In genomic region chr2:167375135-167375534, GRCm38 (mm10) we compare ENCODE assay signal across 13 mouse cellular contexts. TPM values are rescaled to one million over a fixed set of nuclear protein-coding genes. Genes with fewer than 3 reads are reported as not detected.
A peak's percentile ranks its signal among the peaks of the same experiment; 100 is the strongest.
DNase-seq lines count a peak whose midpoint lies in the region; ATAC-seq lines count a peak whose summit lies in the region.
"Had no signal": no experiment of that assay in that cellular context is flagged by ENCODE, and none has a peak within 500 bp of the region (broad histone marks: within the 10 kb centered on the region; RNA-seq: fewer than 3 reads in every experiment).

No protein-coding gene starts in this region.

- no peak overlapping the region for H3K4me3 ChIP-seq in midbrain, embryonic 14.5 days (replicated peaks; ENCODE audit: low read depth, low read length)
- H3K4me3 ChIP-seq: forebrain, embryonic 12.5 days; lung, embryonic 15.5 days had no signal

- peak; percentile 81 for ATAC-seq in megakaryocyte, adult 5-6 weeks (ENCODE audit: poor library complexity, severe bottlenecking)
- no peak for ATAC-seq in midbrain, embryonic 14.5 days (ENCODE audit: low FRiP score, low TSS enrichment)
- ATAC-seq: activated CD4-positive, CD25-positive, alpha-beta regulatory T cell, adult 4 months had no signal

- no peak overlapping the region for H3K27ac ChIP-seq in midbrain, embryonic 14.5 days (replicated peaks; ENCODE audit: low read depth, low read length)
- H3K27ac ChIP-seq: forebrain, embryonic 12.5 days; lung, embryonic 15.5 days had no signal

- DNase-seq in heart, adult 11 months, result peak; percentile 93
- DNase-seq in heart, postnatal 36 days, result no peak
- peak; percentile 30 to 38 for DNase-seq in lung, postnatal 4 days
- DNase-seq in lung, postnatal 14 days, result no peak
- DNase-seq in splenic B cell, adult 2 months (ENCODE audit: low read depth, low spot score), result peak; percentile 91
- DNase-seq in right cerebral cortex, postnatal 4 days, result no peak
- no peak for DNase-seq in midbrain, embryonic 14.5 days
- DNase-seq: gastrocnemius, postnatal 10 days; thymus, adult 18-20 months had no signal

- no peaks in the 10 kb centered on the region for H3K36me3 ChIP-seq in splenic B cell, adult 2 months (ENCODE audit: control insufficient read depth, insufficient read depth, low read length, poor library complexity, severe bottlenecking)
- no peaks in the 10 kb centered on the region for H3K36me3 ChIP-seq in midbrain, embryonic 14.5 days (ENCODE audit: control insufficient read depth, insufficient read depth, low read length)
- H3K36me3 ChIP-seq: forebrain, embryonic 12.5 days; lung, embryonic 15.5 days had no signal

- no peak overlapping the region for H3K4me2 ChIP-seq in midbrain, embryonic 14.5 days (ENCODE audit: low read length)
- H3K4me2 ChIP-seq: forebrain, embryonic 12.5 days; lung, embryonic 15.5 days had no signal

- no peaks in the 10 kb centered on the region for H3K4me1 ChIP-seq in midbrain, embryonic 14.5 days (ENCODE audit: control insufficient read depth, insufficient read depth, low read length)
- H3K4me1 ChIP-seq: forebrain, embryonic 12.5 days had no signal

- no peaks in the 10 kb centered on the region for H3K9me3 ChIP-seq in midbrain, embryonic 14.5 days (ENCODE audit: control insufficient read depth, low read length)
- H3K9me3 ChIP-seq: forebrain, embryonic 12.5 days; lung, embryonic 15.5 days had no signal

- no peaks in the 10 kb centered on the region for H3K27me3 ChIP-seq in splenic B cell, adult 2 months (ENCODE audit: control insufficient read depth, insufficient read depth, low read length, poor library complexity, severe bottlenecking)
- no peaks in the 10 kb centered on the region for H3K27me3 ChIP-seq in midbrain, embryonic 14.5 days (ENCODE audit: control insufficient read depth, insufficient read depth, low read length)
- H3K27me3 ChIP-seq: forebrain, embryonic 12.5 days; lung, embryonic 15.5 days had no signal

- no peak overlapping the region for H3K9ac ChIP-seq in midbrain, embryonic 14.5 days (replicated peaks; ENCODE audit: low read length)
- H3K9ac ChIP-seq: forebrain, embryonic 12.5 days; lung, embryonic 15.5 days had no signal

- intact Hi-C loops in heart, postnatal 36 days (cut with DNase I), result no loop called here

- 81% methylated on average over 9 of the region's 9 CpGs for WGBS in midbrain, embryonic 14.5 days

RNA-seq across cellular contexts. Expression of gene B4galt5, which starts 26.2 kb away (rescaled TPM):
- total RNA-seq in heart, postnatal 36 days (2021), result 10 to 100 TPM in 1 of 2 experiments, 1 to 10 TPM in 1; 10.0 to 13.5 TPM
- total RNA-seq in megakaryocyte, adult 5-6 weeks (2015), result 62.5 and 80.6 TPM in 2 replicates
- total RNA-seq in megakaryocyte, adult 5-6 weeks (2017), result 52.4 and 67.3 TPM in 2 replicates
- 16.2 and 20.4 TPM in 2 replicates for polyA plus RNA-seq in midbrain, embryonic 14.5 days (2014; fragmentation: Nextera tagmentation; extraction: Ambion mirVana)

RNA-seq across cellular contexts. Expression of gene Slc9a8, which starts 46.4 kb away (rescaled TPM):
- 10 to 100 TPM; 24.7 to 27.9 TPM for total RNA-seq in heart, postnatal 36 days (2021)
- 19.1 and 27.9 TPM in 2 replicates for total RNA-seq in megakaryocyte, adult 5-6 weeks (2015)
- total RNA-seq in megakaryocyte, adult 5-6 weeks (2017), result 17.2 and 24.7 TPM in 2 replicates
- polyA plus RNA-seq in midbrain, embryonic 14.5 days (2014; fragmentation: Nextera tagmentation; extraction: Ambion mirVana), result 15.5 and 19.2 TPM in 2 replicates

Comparison
In these comparisons a context has a peak if more than half of its experiments do, and no peak if none do; other contexts are left out.
1. DNase-seq: peak in heart, adult 11 months (single experiment), lung, postnatal 4 days (2 of 2) and splenic B cell, adult 2 months (single experiment); none in heart, postnatal 36 days (0 of 2), lung, postnatal 14 days (single experiment), right cerebral cortex, postnatal 4 days (single experiment) and midbrain, embryonic 14.5 days (single experiment).